Mouse (Mus musculus) retina, adult 2 months (tissue): Measurements from ENCODE around the gene Ly75.

Source experiments
- DNase-seq: peaks from one replicate; pipeline ENCODE4 v3.0.0-alpha.2; 2012; ENCODE audit warnings: low read depth, low spot score

Gene Ly75

DNA sequence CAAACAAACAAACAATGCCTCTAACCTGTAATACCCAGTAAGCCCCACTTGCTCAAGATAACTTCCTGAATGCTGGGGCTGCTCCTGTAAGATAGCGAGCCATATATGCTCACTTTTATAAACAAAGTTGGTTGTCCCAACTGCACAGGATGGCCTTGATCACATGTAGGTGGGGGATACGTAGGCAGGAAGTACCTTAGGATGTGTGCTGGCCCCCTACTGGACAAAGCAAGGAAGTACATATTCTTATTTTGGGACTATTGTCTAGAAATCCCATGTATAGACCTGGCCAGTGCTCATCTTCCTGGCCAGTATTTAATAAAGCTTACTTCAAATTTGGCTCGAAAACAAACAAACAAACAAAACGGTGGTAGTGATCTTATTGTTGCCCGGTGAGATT lies 59.7 kb downstream of the Ly75 start:
- no peak for DNase-seq

DNA sequence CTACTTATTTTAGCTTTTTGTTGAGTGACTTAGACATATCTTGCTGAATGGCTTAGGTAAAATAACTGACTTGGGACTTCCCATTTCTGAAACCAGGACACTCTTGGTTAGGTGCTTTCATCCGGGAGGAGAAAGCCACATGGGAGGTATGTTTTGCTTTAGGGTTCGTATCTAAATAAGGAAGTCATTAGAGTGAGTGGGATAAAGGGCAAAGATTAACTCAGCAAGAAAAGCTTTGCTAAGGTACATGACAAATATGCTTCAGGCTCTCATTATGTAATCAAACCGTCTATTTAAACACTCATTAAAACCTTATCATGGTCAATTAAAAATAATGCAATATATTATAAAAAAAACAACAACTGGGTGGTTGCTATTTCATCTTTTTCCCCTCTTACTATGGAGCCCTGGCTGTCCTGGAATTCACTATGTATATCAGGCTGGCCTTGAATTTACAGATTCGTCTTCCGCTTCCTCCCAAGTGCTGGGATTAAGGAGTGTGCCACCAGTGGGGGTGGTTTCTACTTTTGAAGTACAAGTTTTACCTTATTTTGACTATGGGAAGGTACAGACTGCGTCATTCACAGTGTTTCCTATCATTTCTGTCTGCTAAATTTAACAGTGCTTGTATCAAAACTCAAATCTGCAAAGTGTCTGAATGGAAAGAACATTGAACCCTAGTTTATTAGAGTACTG lies 60.9 kb downstream of the Ly75 start:
- DNase-seq, result no peak

DNA sequence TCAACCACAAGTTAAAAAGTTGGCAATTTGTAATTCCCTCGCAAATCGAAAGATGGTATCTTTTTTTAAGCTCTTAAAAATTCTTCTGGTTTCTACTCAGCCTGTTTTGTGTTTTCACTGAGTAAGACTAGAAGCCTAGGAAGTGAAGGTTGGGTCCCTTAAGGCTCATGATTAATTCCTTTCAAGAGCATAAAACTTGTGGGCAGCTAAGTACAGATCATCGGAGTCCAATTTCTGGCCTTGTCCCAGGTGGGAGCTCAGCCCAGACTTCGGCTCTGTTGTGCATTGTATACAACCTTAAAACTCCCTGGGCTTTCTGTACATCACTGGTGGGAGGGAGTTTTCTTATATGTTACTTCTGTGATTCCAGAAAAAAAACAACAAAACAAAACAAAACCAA lies 79.3 kb downstream of the Ly75 start:
- DNase-seq, result no peak

DNA sequence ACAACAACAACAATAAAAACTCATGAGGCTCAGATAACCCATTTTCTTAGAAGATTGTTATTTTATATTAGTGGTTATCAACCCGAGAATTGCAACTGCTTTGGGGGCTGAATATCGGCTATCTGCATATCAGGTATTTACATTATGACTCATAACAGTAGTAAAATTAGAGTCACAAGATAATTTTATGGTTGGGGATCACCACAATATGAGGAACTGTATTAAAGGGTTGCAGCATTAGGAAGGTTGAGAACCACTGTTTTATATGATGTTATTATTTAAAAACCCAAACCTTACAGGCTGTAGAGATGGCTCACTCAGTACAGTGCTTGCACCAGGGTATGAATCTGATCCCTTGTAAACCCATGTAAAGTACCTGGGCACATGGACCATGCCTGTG lies 83.8 kb downstream of the Ly75 start:
- DNase-seq, result no peak

DNA sequence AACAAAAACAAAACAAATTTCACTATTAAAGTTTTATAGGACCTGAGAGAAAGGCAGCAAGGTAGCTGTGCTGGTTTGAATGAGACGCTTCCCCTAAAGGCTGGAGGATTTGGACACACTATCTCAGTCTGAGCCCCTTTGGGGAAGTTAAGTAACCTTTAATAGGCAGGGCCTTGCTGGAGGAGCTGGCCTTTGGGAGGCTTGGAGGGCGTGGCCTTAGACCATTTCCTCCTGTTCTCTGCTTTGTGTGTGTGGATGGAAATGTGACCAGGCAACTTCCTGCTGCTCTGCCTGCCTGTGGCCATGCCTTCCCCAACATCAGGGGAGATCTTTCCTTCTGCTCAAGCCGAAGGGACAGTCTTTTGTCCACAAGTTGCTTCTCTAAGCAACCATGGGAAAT lies 84.8 kb downstream of the Ly75 start:
- no peak for DNase-seq

DNA sequence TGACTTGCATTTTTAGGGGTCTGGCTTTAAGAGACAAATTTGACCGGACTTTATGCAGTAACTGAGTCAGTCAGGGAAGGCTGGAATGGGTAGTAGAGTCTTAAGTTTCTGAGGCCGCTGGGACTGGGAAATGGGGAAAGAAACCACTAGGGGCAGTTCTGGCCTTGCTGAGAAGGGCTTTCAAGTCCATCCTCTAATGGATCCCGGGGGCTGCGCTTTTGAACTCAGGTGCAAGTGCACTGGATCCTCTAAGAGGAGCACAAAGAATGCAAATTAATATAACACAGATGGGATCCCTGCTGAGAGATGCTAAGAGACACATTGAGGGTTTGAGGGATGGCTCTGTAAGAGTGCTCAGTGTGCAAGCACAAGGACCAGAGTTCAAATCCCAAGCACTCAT lies 91.7 kb downstream of the Ly75 start:
- no peak for DNase-seq

DNA sequence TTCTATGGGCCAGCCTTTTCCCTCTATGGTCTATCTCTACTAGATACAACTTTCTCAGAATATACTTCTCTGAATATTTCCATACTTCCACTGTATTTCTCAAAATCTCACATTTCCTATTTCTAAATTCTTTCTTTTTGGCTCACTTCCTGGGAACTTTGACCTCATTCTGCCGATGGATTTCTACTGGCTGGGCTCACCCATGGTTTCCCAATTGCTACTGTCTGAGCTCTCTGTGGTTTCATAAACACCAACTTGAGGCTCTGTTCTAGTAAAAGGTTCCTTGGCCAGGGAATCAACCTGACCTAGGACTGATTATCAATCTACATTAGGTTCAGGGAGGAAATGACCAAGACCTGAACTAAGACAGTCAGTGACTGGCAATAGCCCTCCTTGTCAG lies 93.7 kb downstream of the Ly75 start:
- DNase-seq, result no peak

DNA sequence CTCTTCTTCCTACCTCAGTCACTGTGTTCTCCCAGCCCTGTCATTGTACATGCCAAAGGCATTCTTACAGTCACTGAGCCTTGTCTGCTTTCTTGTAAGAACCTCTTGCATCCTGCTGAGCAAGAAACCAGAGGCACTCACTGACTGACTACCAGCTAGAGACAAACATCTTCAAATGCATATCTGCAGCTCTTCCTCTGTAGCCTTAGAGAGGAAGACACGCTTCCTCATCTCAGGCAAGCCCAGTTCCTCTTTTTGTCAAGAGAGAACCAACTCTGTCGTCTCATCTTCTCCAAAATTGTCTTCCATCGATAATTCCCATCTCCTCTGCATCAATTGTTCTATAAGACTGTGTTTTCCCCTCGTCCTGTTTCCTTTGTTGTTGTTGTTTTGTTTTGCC lies 94.5 kb downstream of the Ly75 start:
- DNase-seq, result no peak

DNA sequence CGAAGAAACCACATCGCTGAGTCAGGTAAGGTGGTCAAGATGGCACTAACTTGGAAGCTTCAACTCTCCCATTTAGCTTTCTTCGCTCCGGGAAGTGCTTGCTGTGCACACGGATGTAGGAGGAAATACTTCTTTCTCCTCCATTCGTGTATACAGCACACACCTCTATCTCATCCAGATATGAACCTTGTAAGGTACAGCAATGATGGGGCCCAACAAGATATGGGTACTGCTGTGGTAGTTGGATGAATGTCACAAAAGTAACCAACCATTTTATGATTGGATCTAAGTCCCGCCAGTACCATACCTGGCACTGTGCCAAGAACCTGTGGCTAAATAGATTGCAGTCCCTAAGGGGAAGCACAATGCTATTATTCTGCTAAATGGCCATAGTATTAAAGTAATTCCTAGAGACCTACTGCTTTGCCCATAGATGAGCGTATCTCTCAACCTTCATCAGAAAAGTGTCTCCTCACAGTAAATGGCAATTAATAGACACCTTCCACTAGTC lies 97.9 kb downstream of the Ly75 start:
- no peak for DNase-seq

DNA sequence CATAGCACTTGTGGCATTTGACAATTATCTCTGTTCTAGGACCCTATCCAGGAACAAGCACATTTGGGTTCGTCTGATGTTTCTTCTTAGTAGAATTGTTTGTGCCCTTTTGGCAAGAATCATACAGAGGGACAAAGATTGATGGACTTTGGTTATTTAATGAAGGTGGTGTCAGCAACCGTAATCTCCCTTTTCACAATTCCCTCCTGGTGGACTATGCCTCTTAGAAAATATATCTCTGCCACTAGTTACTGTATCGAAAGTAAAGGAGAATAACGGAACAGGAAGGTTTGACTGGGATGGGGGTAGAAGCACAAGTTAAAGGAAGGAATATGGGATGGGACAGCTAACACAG lies 98.7 kb downstream of the Ly75 start, which contains the start of gene Cd302:
Gene Cd302 (minus strand): TSS at position 22 of the 355 bp plus-strand sequence.
- no peak for DNase-seq

DNA sequence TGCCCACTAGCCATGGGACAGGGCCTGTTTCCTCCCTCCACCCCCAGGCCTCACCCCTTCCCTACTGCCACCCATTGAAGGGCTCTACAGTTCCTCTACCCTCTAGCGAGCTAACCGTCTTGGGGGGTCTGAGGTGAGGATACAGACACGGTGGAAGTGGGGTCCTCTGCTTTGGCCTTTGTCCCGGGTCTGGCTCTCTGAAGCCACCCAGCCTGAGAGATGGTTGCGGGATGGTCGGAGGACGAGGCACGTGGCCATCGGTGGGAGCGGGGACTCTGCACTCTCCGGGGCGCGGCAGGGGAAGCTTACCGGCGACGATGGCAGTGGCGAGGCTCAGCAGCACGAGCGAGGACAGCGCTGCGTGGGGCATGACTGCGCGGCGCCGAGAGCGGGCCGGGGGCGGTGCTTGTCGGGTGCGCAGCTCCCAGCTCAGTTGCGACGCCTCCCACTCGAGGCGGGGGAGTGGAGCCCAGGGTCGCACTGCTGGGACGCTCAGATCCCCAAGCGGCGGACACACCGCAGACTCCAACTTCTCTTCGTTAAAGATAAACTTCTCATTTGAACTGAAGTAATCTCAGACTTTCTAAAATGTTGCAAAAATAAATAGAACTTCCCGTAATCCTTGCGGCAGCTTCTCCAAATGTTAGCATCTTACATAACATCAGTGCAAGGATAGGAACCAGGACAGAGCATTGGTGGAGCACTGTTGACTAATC lies 99.2 kb downstream of the Ly75 start:
- no peak for DNase-seq

DNA sequence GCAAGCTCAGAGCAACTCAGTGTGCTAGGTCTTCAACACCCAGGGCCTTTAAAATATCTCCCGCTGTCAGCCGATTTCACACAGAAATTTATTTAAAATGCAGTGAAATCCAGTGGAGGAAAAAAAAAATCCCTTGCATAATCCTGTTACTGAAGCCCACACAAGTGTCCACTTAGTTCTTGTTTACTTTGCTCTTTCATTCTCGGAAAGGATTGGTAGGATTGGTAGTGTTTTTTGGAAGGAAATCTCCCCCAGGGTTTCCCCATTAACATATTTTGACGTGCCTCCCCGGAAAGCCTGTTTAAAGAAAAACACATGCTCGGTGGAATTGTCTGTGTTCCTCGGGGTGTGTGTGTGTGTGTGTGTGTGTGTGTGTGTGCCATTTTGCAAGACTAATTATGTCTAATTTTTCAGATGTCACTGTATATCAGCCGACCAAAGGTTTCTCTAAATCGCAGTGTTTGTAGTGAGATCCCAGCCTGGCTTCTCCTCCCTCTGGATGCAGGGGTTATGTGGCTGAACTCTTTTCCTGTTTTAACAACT lies 99.8 kb downstream of the Ly75 start:
- DNase-seq, result no peak

DNA sequence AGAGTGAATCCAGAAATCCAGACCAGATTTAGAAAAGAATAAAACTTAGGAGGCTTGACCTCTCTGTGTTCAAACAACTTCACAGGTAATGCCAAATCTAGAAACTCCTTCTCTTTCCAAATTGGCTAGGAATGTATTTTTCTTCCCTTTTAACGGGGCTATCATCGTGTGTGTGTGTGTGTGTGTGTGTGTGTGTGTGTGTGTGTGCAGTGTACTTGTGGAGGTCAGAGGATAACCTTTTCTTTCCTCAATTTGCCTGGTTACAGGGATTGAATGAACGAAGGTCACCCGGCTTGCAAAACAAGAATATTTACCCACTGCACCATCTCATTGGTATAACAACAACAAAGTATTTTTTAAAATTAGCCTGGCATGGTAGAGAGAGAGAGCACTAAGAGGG lies 100.5 kb downstream of the Ly75 start:
- DNase-seq, result no peak

DNA sequence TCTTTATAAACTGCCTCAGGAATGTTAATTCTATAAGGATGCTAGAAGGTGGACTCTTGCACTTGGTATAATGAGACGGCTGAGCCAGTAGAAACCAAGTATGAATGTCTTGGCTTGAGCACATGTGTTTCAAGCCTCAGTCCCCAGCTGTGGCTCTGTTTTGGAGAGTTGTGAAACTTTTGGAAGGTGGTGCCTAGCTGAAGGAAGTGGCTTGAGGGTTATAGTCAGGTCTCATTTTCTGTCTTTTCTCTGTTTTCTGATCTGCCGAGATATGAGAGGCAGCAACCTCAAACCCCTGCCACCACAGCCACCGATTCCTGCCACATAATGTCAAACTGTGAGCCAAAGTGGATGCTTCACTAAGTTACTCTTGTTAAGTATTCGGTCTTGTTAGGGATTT lies 104.5 kb downstream of the Ly75 start:
- DNase-seq, result no peak

DNA sequence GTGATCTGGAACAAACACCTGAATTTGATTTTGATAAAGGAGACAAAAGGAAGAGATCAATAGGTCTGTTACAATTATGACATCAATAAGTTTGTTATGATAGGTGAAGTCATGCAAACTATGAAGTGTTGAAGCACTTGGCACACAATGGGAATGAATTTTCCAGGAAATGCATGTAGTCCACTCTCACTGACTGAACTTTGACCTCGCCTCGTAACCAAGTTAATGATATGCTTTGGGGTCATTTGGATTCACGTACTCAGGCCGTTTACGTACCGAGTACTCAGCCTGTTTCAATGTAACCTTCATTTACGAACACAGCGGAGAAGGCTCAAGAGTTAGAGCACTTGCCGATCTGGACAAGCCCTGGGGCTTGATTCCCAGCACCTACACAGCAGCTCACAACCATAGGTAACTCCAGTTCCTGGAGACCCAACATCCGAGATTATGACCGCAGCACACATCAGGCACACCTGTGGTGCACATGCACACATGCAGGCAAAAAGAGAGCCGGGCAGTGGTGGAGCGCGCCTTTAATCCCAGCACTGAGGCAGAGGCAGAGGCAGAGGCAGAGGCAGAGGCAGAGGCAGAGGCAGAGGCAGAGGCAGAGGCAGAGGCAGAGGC lies 113.1 kb downstream of the Ly75 start:
- no peak for DNase-seq

DNA sequence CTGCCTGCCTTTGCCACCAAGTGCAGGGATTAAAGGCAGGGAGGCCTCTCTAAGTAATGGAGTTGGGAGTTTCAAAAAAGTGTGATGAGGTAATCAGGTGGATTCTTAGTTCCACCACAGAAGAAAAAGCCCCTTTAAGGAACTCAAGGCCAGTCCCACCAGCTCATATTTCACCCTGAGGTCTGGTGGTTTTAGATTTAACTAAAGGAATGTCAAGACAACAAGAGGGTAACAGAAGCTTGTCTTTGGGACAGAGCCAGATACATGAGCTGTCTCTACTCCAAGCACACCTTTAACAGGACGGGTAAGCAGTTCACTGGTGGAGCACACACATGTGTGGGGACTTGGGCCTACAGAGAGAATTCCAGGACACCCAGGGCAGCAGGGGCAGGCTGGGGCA lies 115.5 kb downstream of the Ly75 start:
- DNase-seq, result no peak

DNA sequence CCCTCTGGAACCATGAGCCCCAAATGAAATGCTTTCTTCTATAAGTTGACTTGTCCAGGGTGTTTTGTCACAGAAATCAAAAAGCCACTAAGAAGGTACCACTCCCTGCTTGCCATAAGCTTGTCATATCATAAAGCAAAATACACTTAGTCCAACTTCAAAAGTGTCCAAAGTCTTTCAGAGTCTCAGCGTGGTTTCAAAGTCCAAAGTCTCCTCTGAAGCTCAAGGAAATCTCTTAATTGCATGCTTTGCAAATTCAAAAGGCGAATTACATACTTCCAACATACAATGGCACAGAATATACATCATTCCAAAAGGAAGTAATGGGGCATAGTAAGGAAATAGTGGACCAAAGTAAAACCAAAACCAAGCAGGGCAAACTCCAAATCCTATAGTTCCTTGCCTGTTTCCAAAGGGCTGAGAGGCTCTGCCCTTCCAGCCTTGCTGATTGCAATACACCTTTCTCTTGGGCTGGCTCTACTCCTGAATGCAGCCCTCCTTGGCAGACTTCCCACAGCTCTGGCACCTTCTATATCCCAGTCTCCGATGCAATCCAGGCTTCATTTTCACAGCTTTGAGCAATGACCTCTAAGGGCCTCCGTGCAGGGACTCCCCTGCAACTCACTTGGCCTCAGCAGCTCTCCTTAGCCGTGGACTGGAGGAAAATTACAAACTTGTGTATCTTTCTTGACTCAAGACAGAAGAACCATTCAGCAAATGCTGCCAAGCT lies 122.3 kb downstream of the Ly75 start:
- no peak for DNase-seq

DNA sequence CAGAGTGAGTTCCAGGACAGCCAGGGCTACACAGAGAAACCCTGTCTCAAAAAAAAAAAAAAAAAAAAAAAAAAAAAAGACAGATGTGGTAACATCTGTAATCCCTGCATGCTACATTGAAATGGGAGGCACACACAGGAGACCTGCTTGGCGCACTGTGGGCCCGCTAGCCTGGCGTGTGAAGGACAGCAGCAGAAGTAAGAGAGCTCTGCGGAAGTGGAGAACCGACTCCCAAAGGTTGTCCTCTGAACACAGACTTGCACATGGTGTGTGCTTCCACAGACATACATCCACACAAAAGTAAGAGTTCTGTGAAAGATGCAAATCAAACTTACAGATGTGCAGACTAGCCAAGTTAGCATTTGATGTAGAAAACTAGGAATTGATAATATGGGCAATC lies 123.9 kb downstream of the Ly75 start:
- DNase-seq, result no peak

DNA sequence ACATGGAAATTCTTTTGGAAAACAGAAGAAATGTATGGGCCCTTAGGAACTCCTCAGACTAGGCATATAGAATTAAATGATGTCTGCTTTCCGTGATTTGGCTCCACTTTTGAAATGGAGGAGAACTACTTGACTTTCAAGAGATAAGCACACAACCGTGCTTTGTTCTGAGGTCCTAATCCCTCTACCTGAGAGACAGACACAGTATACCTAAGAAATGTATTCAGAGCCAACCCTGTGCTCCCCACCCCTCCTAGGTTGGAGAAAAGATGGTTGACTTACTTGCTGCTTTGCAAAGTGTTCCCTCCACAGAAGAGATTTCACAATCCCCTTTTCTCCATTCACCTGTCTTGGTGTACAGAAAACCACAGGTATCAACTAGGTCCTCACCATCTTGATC lies 126.4 kb downstream of the Ly75 start:
- DNase-seq, result no peak

DNA sequence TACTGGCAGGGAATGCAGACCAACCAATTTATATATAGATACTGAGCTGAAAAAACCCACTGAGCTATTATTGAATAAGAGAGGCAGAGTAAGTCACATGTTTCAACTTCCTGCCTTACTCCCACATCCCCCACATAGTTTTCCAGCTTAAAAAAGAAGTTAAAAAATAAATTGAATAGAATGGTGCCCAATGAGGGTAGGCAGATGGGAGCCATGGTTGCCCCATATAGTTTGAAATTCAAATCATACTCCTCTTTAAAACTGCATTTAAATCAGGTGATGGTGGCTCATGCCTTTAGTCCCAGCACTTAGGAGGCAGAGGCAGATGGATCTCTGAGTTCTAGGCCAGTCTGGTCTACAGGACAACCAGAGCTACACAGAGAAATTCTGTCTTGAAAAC lies 129.6 kb downstream of the Ly75 start:
- no peak for DNase-seq

DNA sequence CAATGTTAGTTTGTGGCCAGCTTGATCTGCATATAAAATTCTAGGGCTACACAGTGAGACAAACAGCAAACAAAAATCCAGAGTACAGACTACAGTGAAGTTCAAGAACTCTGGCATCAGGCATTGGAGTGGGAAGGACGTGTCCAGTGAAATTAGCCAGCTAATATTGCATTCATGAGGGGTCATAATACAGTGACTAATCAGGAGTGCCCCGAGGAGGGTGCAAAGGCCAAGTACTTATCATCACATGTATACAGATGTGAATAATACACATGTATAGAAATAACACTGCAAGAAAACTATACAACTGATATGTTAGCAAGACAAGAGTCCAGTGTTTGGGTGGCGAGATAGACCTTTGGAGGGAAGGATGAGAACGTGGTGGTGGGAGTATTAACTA lies 130.3 kb downstream of the Ly75 start:
- no peak for DNase-seq
